Mouse (Mus musculus) CH12.LX (cell line): ENCODE measurements around the gene Ints1.

Experiments used
- CTCF ChIP-seq, 2 experiments: IDR thresholded peaks in 1 of 2; conservative IDR thresholded peaks in 1 of 2; 2 replicates each; pipeline ENCODE4 v1.5.1; 2011 to 2012; ENCODE audit warnings: low read depth in 2 of 2, low read length in 2 of 2, improper control_type of control experiment in 1 of 2, inconsistent platforms in 1 of 2, mild to moderate bottlenecking in 1 of 2, moderate library complexity in 1 of 2
- ETS1 ChIP-seq: conservative IDR thresholded peaks from 2 replicates; pipeline ENCODE4 v1.6.1; 2012; ENCODE audit warnings: low read depth, mild to moderate bottlenecking, inconsistent platforms, low read length, improper control_type of control experiment, moderate library complexity
- JUND ChIP-seq: conservative IDR thresholded peaks from 2 replicates; pipeline ENCODE4 v1.6.1; 2011; ENCODE audit warnings: low read depth, low read length, improper control_type of control experiment
- KAT2A ChIP-seq: IDR thresholded peaks from 2 replicates; pipeline ENCODE4 v1.6.1; 2012; ENCODE audit warnings: low read length, improper control_type of control experiment, inconsistent platforms; ENCODE audit not compliant: insufficient replicate concordance
- MAFK ChIP-seq: IDR thresholded peaks from 2 replicates; pipeline ENCODE4 v1.6.1; 2011; ENCODE audit warnings: low read length, improper control_type of control experiment; ENCODE audit not compliant: insufficient replicate concordance
- MAX ChIP-seq: IDR thresholded peaks from 2 replicates; pipeline ENCODE4 v1.6.1; 2011; ENCODE audit warnings: low read length, improper control_type of control experiment
- NELFE ChIP-seq: IDR thresholded peaks from 2 replicates; pipeline ENCODE4 v1.6.1; 2011; ENCODE audit warnings: low read depth, low read length, improper control_type of control experiment
- TBP ChIP-seq: conservative IDR thresholded peaks from 2 replicates; pipeline ENCODE4 v1.6.1; 2011; ENCODE audit warnings: low read depth, low read length, improper control_type of control experiment
- TCF12 ChIP-seq: IDR thresholded peaks from 2 replicates; pipeline ENCODE4 v1.6.1; 2014; ENCODE audit warnings: low read depth, mild to moderate bottlenecking, inconsistent platforms, low read length, improper control_type of control experiment
- ZMIZ1 ChIP-seq: IDR thresholded peaks from 2 replicates; pipeline ENCODE4 v1.6.1; 2012; ENCODE audit warnings: low read depth, mild to moderate bottlenecking, inconsistent platforms, low read length, improper control_type of control experiment
- ZNF384 ChIP-seq: IDR thresholded peaks from 2 replicates; pipeline ENCODE4 v1.6.1; 2012; ENCODE audit warnings: low read depth, low read length, improper control_type of control experiment, inconsistent platforms

- TF ChIP-seq ZMIZ1 (no peak), KAT2A (no peak), ZNF384 (no peak), TBP (no peak), TCF12 (no peak), ETS1 (no peak), NELFE (no peak), CTCF (conservative IDR thresholded peaks at IDR 0.05 in 1 of 2, IDR thresholded peaks at IDR 0.05 in 1 of 2; ENCODE audit: low read depth in 2 of 2, low read length in 2 of 2) (no peak), JUND (no peak), MAFK (no peak), MAX (no peak)
Measured at GRCm38 (mm10) chr5:139796001-139796620, 20.6 kb upstream of the Ints1 start.
